Mouse (Mus musculus) lung, embryonic 16.5 days (tissue): ENCODE data around the gene Lrrc7. TPM values are rescaled to one million over a fixed set of nuclear protein-coding genes. Genes with fewer than 3 reads are reported as not detected.

Source experiments
- ATAC-seq: fragments of 200-750 bp; cut with Nextera tagmentation; 2 replicates; pipeline ENCODE4 v1.8.0; 2017; ENCODE audit warnings: low read depth, mild to moderate bottlenecking, moderate library complexity
- H3K27ac ChIP-seq: fragments of 300-500 bp; sonication (generic); 2 replicates; pipeline ENCODE4 v1.5.1; 2014; ENCODE audit warnings: mild to moderate bottlenecking, control low read depth, low read length
- H3K27me3 ChIP-seq: fragments of 300-500 bp; sonication (generic); 2 replicates; pipeline ENCODE4 v1.6.1; 2014; ENCODE audit warnings: low read depth, low read length, mixed read lengths; ENCODE audit not compliant: control insufficient read depth, insufficient read depth
- H3K36me3 ChIP-seq: fragments of 300-500 bp; sonication (generic); 2 replicates; pipeline ENCODE4 v1.6.1; 2014; ENCODE audit warnings: low read length; ENCODE audit not compliant: control insufficient read depth, insufficient read depth
- H3K4me1 ChIP-seq: fragments of 300-500 bp; sonication (generic); replicated peaks from 2 replicates; pipeline ENCODE4 v1.6.1; 2014; ENCODE audit warnings: low read length, mixed read lengths; ENCODE audit not compliant: control insufficient read depth, insufficient read depth
- H3K4me2 ChIP-seq: fragments of 300-500 bp; sonication (generic); 2 replicates; pipeline ENCODE4 v1.6.1; 2014; ENCODE audit warnings: low read depth, low read length, control low read depth
- H3K4me3 ChIP-seq: fragments of 300-500 bp; sonication (generic); 2 replicates; pipeline ENCODE4 v1.5.1; 2014; ENCODE audit warnings: mild to moderate bottlenecking, low read length, control low read depth
- H3K9ac ChIP-seq: fragments of 300-500 bp; sonication (generic); 2 replicates; pipeline ENCODE4 v1.6.1; 2014; ENCODE audit warnings: low read length, control low read depth
- H3K9me3 ChIP-seq: fragments of 300-500 bp; sonication (generic); 2 replicates; pipeline ENCODE4 v1.6.1; 2016; ENCODE audit warnings: low read length; ENCODE audit not compliant: control insufficient read depth
- WGBS: fragments of 180-500 bp; shearing (Covaris S2); extraction: QIAGEN DNeasy Blood & Tissue Kit; methylation state at CpG from one replicate; pipeline ENCODE4 v1.1.7; 2014; 5-methylcytosine and 5-hydroxymethylcytosine counted together
- polyA plus RNA-seq: library from polyadenylated mRNA; unstranded; fragments of >200 nt; fragmentation: Nextera tagmentation; extraction: Ambion mirVana; gene quantifications from 2 replicates; pipeline ENCODE4 v1.2.1, GENCODE M21; 2015

The Lrrc7 gene
- polyA plus RNA-seq, 1 experiment from 2014 or later = 0.09 TPM

GRCm38 (mm10) chr3:158552105-158552504, 9.9 kb downstream of the Lrrc7 start:
- ATAC-seq = no peak
- Histone ChIP-seq H3K4me2 (no peak overlapping the region), H3K36me3 (no peaks in the 10 kb centered on the region), H3K9me3 (no peaks in the 10 kb centered on the region), H3K27me3 (no peaks in the 10 kb centered on the region), H3K4me3 (no peak overlapping the region), H3K9ac (no peak overlapping the region), H3K4me1 (no peaks in the 10 kb centered on the region), H3K27ac (no peak overlapping the region)
- WGBS = 73% methylated on average over 5 of the region's 5 CpGs

GRCm38 (mm10) chr3:158543481-158543880, 18.5 kb downstream of the Lrrc7 start:
- Histone ChIP-seq H3K9ac (no peak overlapping the region), H3K4me1 (no peaks in the 10 kb centered on the region), H3K27ac (no peak overlapping the region), H3K27me3 (no peaks in the 10 kb centered on the region), H3K4me3 (no peak overlapping the region), H3K9me3 (no peaks in the 10 kb centered on the region), H3K4me2 (no peak overlapping the region), H3K36me3 (no peaks in the 10 kb centered on the region)
- ATAC-seq = peak; percentile 45; the same call in 1 of the 2 replicates
- 40% methylated on average over 3 of the region's 3 CpGs for WGBS

- WGBS = 68% methylated on average over 2 of the region's 2 CpGs
- Histone ChIP-seq H3K36me3 (no peaks in the 10 kb centered on the region), H3K27ac (no peak overlapping the region), H3K4me3 (no peak overlapping the region), H3K4me2 (no peak overlapping the region), H3K9ac (no peak overlapping the region), H3K4me1 (no peaks in the 10 kb centered on the region), H3K9me3 (no peaks in the 10 kb centered on the region), H3K27me3 (no peaks in the 10 kb centered on the region)
- ATAC-seq = no peak
Observed at GRCm38 (mm10) chr3:158532859-158533258, 29.2 kb downstream of the Lrrc7 start.

GRCm38 (mm10) chr3:158528471-158528870, 33.5 kb downstream of the Lrrc7 start:
- no peak for ATAC-seq
- Histone ChIP-seq H3K9me3 (no peaks in the 10 kb centered on the region), H3K27me3 (no peaks in the 10 kb centered on the region), H3K4me2 (no peak overlapping the region), H3K36me3 (no peaks in the 10 kb centered on the region), H3K9ac (no peak overlapping the region), H3K4me3 (no peak overlapping the region), H3K4me1 (no peaks in the 10 kb centered on the region), H3K27ac (no peak overlapping the region)
- 71% methylated on average over 1 of the region's 1 CpGs for WGBS

- H3K4me3 ChIP-seq = no peak overlapping the region
- no peaks in the 10 kb centered on the region for H3K36me3 ChIP-seq
- WGBS = 38% methylated on average over 1 of the region's 1 CpGs
Observed at GRCm38 (mm10) chr3:158493730-158494129, 68.3 kb downstream of the Lrrc7 start.

GRCm38 (mm10) chr3:158479677-158480076, 82.3 kb downstream of the Lrrc7 start:
- Histone ChIP-seq H3K4me1 (no peaks in the 10 kb centered on the region), H3K27ac (no peak overlapping the region), H3K36me3 (no peaks in the 10 kb centered on the region), H3K27me3 (no peaks in the 10 kb centered on the region), H3K9ac (no peak overlapping the region), H3K4me3 (no peak overlapping the region), H3K4me2 (no peak overlapping the region), H3K9me3 (no peaks in the 10 kb centered on the region)
- ATAC-seq = no peak
- WGBS = 77% methylated on average over 2 of the region's 2 CpGs

More at GRCm38 (mm10) chr3:158493730-158494129, 68.3 kb downstream of the Lrrc7 start:
- Histone ChIP-seq H3K27ac (no peak overlapping the region), H3K9ac (no peak overlapping the region), H3K27me3 (no peaks in the 10 kb centered on the region), H3K9me3 (no peaks in the 10 kb centered on the region), H3K4me1 (no peaks in the 10 kb centered on the region), H3K4me2 (no peak overlapping the region)
- ATAC-seq = no peak

- Histone ChIP-seq H3K27me3 (no peaks in the 10 kb centered on the region), H3K9me3 (0 out of 2 replicates have a peak, but pooled peaks cover 4% of the 10 kb centered on the region), H3K27ac (no peak overlapping the region), H3K4me1 (no peaks in the 10 kb centered on the region), H3K36me3 (no peaks in the 10 kb centered on the region), H3K4me3 (no peak overlapping the region), H3K4me2 (no peak overlapping the region), H3K9ac (no peak overlapping the region)
- 73% methylated on average over 1 of the region's 1 CpGs for whole genome bisulfite sequencing
- ATAC-seq = no peak
Observed at GRCm38 (mm10) chr3:158400600-158400999, 161.4 kb downstream of the Lrrc7 start.

- no peak for ATAC-seq
- no peak overlapping the region for H3K9ac ChIP-seq
- H3K4me3 ChIP-seq = no peak overlapping the region
- no peaks in the 10 kb centered on the region for H3K4me1 ChIP-seq
- H3K36me3 ChIP-seq = no peaks in the 10 kb centered on the region
- no peaks in the 10 kb centered on the region for H3K9me3 ChIP-seq
- H3K27ac ChIP-seq = no peak overlapping the region
- H3K4me2 ChIP-seq = no peak overlapping the region
- H3K27me3 ChIP-seq = no peaks in the 10 kb centered on the region
Observed at GRCm38 (mm10) chr3:158391534-158391933, 170.5 kb downstream of the Lrrc7 start.

GRCm38 (mm10) chr3:158388076-158388454, 174.0 kb downstream of the Lrrc7 start:
- Histone ChIP-seq H3K9me3 (no peaks in the 10 kb centered on the region), H3K4me3 (no peak overlapping the region)
- 49% methylated on average over 2 of the region's 2 CpGs for WGBS

GRCm38 (mm10) chr3:158387413-158388075, 174.5 kb downstream of the Lrrc7 start:
- WGBS = 63% methylated on average over 2 of the region's 2 CpGs
- Histone ChIP-seq H3K27me3 (no peaks in the 10 kb centered on the region), H3K4me1 (no peaks in the 10 kb centered on the region), H3K4me2 (no peak overlapping the region), H3K36me3 (no peaks in the 10 kb centered on the region), H3K9ac (no peak overlapping the region), H3K4me3 (no peak overlapping the region), H3K27ac (no peak overlapping the region), H3K9me3 (no peaks in the 10 kb centered on the region)
- no peak for ATAC-seq

More at GRCm38 (mm10) chr3:158388076-158388454, 174.0 kb downstream of the Lrrc7 start:
- H3K4me1 ChIP-seq = no peaks in the 10 kb centered on the region
- no peaks in the 10 kb centered on the region for H3K36me3 ChIP-seq
- H3K9ac ChIP-seq = no peak overlapping the region
- no peak for ATAC-seq
- H3K4me2 ChIP-seq = no peak overlapping the region
- no peaks in the 10 kb centered on the region for H3K27me3 ChIP-seq
- H3K27ac ChIP-seq = no peak overlapping the region
